Mouse (Mus musculus) right cerebral cortex, postnatal 36 days (tissue): ENCODE measurements at regions not wholly inside any gene's neighbourhood (a gene's known extent, or its start where the extent isn't known, plus 50 kb on each side); places are given as distances from the start of the nearest gene placed in this dataset.
A peak's percentile ranks its signal among the peaks of the same experiment; 100 is the strongest.

ENCODE experiments used
- DNase-seq, 2 experiments: peaks; one replicate each; pipeline ENCODE4 v3.0.0; 2022; ENCODE audit warnings: low spot score in 2 of 2, mixed read lengths in 1 of 2

- peak; percentile 8 to 46 for DNase-seq
Measured at GRCm38 (mm10) chr8:33997676-33998075, 113.9 kb downstream of the Gm10131 start.

- DNase-seq = no peak
Measured at GRCm38 (mm10) chr8:33992946-33993345, 118.6 kb downstream of the Gm10131 start.

GRCm38 (mm10) chr8:33991917-33992875 lies 119.3 kb downstream of the Gm10131 start:
- no peak for DNase-seq

GRCm38 (mm10) chr8:33991165-33991916 lies 120.2 kb downstream of the Gm10131 start:
- no peak for DNase-seq

GRCm38 (mm10) chr8:33990039-33990438 lies 121.5 kb downstream of the Gm10131 start:
- DNase-seq = no peak

- DNase-seq = no peak
Measured at GRCm38 (mm10) chr8:33987755-33988104, 123.8 kb downstream of the Gm10131 start.

- no peak for DNase-seq
Measured at GRCm38 (mm10) chr8:33987091-33987754, 124.3 kb downstream of the Gm10131 start.

- DNase-seq = no peak
Measured at GRCm38 (mm10) chr8:33986657-33987056, 124.9 kb downstream of the Gm10131 start.

- no peak for DNase-seq
Measured at GRCm38 (mm10) chr8:33985430-33985977, 126.0 kb downstream of the Gm10131 start.

- no peak for DNase-seq
Measured at GRCm38 (mm10) chr8:33981629-33982028, 129.9 kb downstream of the Gm10131 start.

GRCm38 (mm10) chr8:33980999-33981398 lies 130.5 kb downstream of the Gm10131 start:
- no peak for DNase-seq
